Mouse (Mus musculus) telencephalon, adult 2 months (tissue): ENCODE measurements at regions not wholly inside any gene's neighbourhood (a gene's known extent, or its start where the extent isn't known, plus 50 kb on each side); places are given as distances from the start of the nearest gene placed in this dataset.

Source experiments
- DNase-seq: peaks from one replicate; pipeline ENCODE4 v3.0.0-alpha.2; 2011; ENCODE audit warnings: low read depth, low spot score

GRCm38 (mm10) chr14:46639116-46639826 lies 121.1 kb upstream of the Cdkn3 start:
- DNase-seq = no peak

- DNase-seq = no peak
These were observed 121.8 kb upstream of the Cdkn3 start for GRCm38 (mm10) chr14:46638516-46638915.

- no peak for DNase-seq
These were observed 123.1 kb upstream of the Cdkn3 start for GRCm38 (mm10) chr14:46637240-46637639.

- DNase-seq = peak; percentile 23
These were observed 124.0 kb upstream of the Cdkn3 start for GRCm38 (mm10) chr14:46636364-46636763.

- no peak for DNase-seq
These were observed 125.0 kb upstream of the Cdkn3 start for GRCm38 (mm10) chr14:46635322-46635721.

GRCm38 (mm10) chr14:46634656-46635244 lies 125.6 kb upstream of the Cdkn3 start:
- no peak for DNase-seq

- no peak for DNase-seq
These were observed 126.1 kb upstream of the Cdkn3 start for GRCm38 (mm10) chr14:46634251-46634650.

GRCm38 (mm10) chr14:46627690-46628089 lies 132.7 kb upstream of the Cdkn3 start:
- DNase-seq = no peak

- DNase-seq = no peak
These were observed 134.6 kb upstream of the Cdkn3 start for GRCm38 (mm10) chr14:46625760-46626159.

GRCm38 (mm10) chr14:46623645-46624044 lies 136.7 kb upstream of the Cdkn3 start:
- no peak for DNase-seq

- no peak for DNase-seq
These were observed 144.3 kb upstream of the Cdkn3 start for GRCm38 (mm10) chr14:46616030-46616429.

- no peak for DNase-seq
These were observed 145.4 kb upstream of the Cdkn3 start for GRCm38 (mm10) chr14:46614936-46615335.

GRCm38 (mm10) chr14:46613748-46614147 lies 146.6 kb upstream of the Cdkn3 start:
- DNase-seq = no peak

GRCm38 (mm10) chr14:46613211-46613610 lies 147.1 kb upstream of the Cdkn3 start:
- DNase-seq = no peak

GRCm38 (mm10) chr14:46612584-46612983 lies 147.8 kb upstream of the Cdkn3 start:
- no peak for DNase-seq

GRCm38 (mm10) chr14:46610926-46611325 lies 149.4 kb upstream of the Cdkn3 start:
- no peak for DNase-seq

- DNase-seq = no peak
These were observed 150.0 kb upstream of the Cdkn3 start for GRCm38 (mm10) chr14:46610226-46610855.

GRCm38 (mm10) chr14:46606694-46607093 lies 153.6 kb upstream of the Cdkn3 start:
- no peak for DNase-seq

- DNase-seq = no peak
These were observed 154.3 kb upstream of the Cdkn3 start for GRCm38 (mm10) chr14:46606037-46606436.

GRCm38 (mm10) chr14:46604886-46605531 lies 155.3 kb upstream of the Cdkn3 start:
- no peak for DNase-seq

GRCm38 (mm10) chr14:46604156-46604885 lies 156.0 kb upstream of the Cdkn3 start:
- DNase-seq = no peak
